Mouse (Mus musculus): ENCODE data around the gene 2610001J05Rik.

DNA sequence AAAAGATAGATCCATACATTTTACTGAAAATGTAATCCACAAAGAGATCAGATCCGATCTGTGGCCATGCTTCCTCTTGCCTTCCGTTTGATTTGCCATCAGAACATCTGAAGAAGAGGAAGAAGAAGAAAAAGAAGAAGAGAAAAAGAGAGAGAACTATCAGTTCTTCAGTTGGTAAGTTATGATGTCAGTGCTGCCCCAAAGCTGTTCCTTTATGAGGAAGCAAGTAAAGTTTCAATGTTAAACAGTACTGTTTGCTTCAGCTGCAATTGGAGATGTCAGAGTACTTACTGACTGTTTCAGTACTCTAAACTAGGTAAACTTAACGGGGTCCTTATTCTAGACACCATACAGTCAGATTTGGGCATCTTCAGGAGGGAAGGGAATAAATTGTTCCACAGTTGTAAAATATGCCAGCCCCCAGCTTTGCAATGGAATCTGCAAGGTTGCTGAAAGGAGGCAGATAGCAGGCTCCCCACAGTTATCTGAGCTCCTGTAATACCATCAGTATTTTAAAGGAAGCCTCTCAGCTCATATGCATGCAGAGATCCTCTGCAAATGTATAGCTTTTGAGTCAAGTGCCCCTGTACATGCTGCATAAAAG, 34.2 kb downstream of the 2610001J05Rik start:
- TF ChIP-seq POLR2A (IDR thresholded peaks at IDR 0.05; ENCODE audit: low read depth, low read length) (no peak), CTCF (conservative IDR thresholded peaks at IDR 0.05; ENCODE audit: insufficient read depth, insufficient read length, low read depth, low read length) (no peak)
